Mouse (Mus musculus) cerebellum, adult 9-10 months (tissue): ENCODE measurements around the gene Ppm1d.
A peak's percentile ranks its signal among the peaks of the same experiment; 100 is the strongest.

Source experiments
- DNase-seq: peaks from one replicate; pipeline ENCODE4 v3.0.0; 2022

Ppm1d gene

GRCm38 (mm10) chr11:85334778-85335177, 23.7 kb downstream of the Ppm1d start:
- peak; percentile 61 for DNase-seq

- no peak for DNase-seq
Observed at GRCm38 (mm10) chr11:85339173-85339831, 28.3 kb downstream of the Ppm1d start.

- DNase-seq = no peak
Observed at GRCm38 (mm10) chr11:85340070-85340616, 29.1 kb downstream of the Ppm1d start.

GRCm38 (mm10) chr11:85352539-85353380, 41.7 kb downstream of the Ppm1d start, which contains the start of gene Bcas3:
Gene Bcas3, plus strand, starts transcription at chr11:85353167.
- peak; percentile 99 for DNase-seq

GRCm38 (mm10) chr11:85353819-85354218, 42.8 kb downstream of the Ppm1d start:
- DNase-seq = no peak

- no peak for DNase-seq
Observed at GRCm38 (mm10) chr11:85359641-85360040, 48.6 kb downstream of the Ppm1d start.

- DNase-seq = no peak
Observed at GRCm38 (mm10) chr11:85361621-85362020, 50.6 kb downstream of the Ppm1d start.

- DNase-seq = no peak
Observed at GRCm38 (mm10) chr11:85366168-85366567, 55.1 kb downstream of the Ppm1d start.

GRCm38 (mm10) chr11:85367823-85368222, 56.8 kb downstream of the Ppm1d start:
- no peak for DNase-seq

- DNase-seq = no peak
Observed at GRCm38 (mm10) chr11:85379091-85379490, 68.0 kb downstream of the Ppm1d start.

GRCm38 (mm10) chr11:85380046-85380445, 69.0 kb downstream of the Ppm1d start:
- DNase-seq = no peak

- DNase-seq = peak; percentile 73
Observed at GRCm38 (mm10) chr11:85382055-85382454, 71.0 kb downstream of the Ppm1d start.

GRCm38 (mm10) chr11:85383975-85384821, 73.2 kb downstream of the Ppm1d start:
- DNase-seq = no peak

- DNase-seq = no peak
Observed at GRCm38 (mm10) chr11:85392179-85392863, 81.3 kb downstream of the Ppm1d start.

- no peak for DNase-seq
Observed at GRCm38 (mm10) chr11:85392864-85393220, 81.8 kb downstream of the Ppm1d start.

GRCm38 (mm10) chr11:85393990-85394389, 82.9 kb downstream of the Ppm1d start:
- DNase-seq = no peak

- DNase-seq = no peak
Observed at GRCm38 (mm10) chr11:85395361-85395760, 84.3 kb downstream of the Ppm1d start.
